Mouse (Mus musculus): ENCODE data around the gene Rtbdn.

- TF ChIP-seq GATA1 (IDR thresholded peaks at IDR 0.05; ENCODE audit: borderline replicate concordance, low read length) (no peak), FLI1 (IDR thresholded peaks at IDR 0.05; ENCODE audit: low read length) (no peak)
Measured at GRCm38 (mm10) chr8:84966603-84967002, 19.8 kb downstream of the Rtbdn start.
